Mouse (Mus musculus): ENCODE measurements around the gene Gpd2. TPM values are rescaled to one million over a fixed set of nuclear protein-coding genes. Genes with fewer than 3 reads are reported as not detected.
A peak's percentile ranks its signal among the peaks of the same experiment; 100 is the strongest.

Gpd2 gene
- total and polyA plus RNA-seq, 3 experiments: 15.7 to 20.4 (median 16.7) TPM

DNA sequence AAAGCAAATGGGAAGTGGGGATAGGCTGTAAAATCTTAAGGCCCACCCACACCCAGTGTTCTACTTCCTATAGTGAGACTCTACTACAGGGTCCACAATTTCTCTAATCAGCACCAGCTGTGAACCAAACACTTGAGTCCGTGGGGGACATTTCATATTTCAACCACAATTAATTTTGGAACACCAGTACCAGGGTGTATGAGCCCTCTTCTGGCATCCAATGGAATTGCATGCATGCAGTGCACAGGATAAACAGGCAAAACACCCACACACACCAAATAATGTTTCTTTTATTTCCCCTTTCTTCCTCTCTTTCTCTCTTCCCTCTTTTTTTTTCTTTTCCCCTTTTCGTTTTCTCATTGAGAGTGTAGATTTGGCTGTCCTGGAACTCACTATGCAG lies 78.6 kb downstream of the Gpd2 start:
- peak; percentile 42 for DNase-seq (ENCODE audit: extremely low read depth)
- peaks cover 0 to 6% of the 10 kb centered on the region in 2 experiments for H3K36me3 ChIP-seq (replicated peaks in 1 of 2; ENCODE audit: control insufficient read depth in 1 of 2, insufficient read depth in 1 of 2, low read length in 1 of 2)
- H3K9me3 ChIP-seq (replicated peaks; ENCODE audit: low read length): no peaks in the 10 kb centered on the region

DNA sequence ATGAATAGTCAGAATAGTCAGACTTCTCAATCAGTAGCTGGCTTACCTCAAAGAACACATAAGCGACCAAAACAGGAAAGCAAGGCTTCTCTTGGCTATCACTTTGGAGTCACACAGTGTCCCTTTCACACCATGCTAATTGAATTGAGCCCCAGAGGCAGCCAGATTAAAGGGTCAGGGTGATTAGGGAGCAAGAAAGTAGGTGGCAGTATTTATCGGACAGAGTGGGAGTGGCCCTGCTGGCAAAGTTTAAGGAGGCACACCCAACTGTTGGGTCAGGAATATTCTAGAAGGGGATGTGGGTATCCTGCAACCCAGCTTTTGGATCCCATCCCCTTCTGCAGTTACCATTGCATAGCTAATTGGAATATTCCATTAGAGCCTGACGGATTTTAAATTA lies 80.9 kb downstream of the Gpd2 start:
- TF ChIP-seq ZMIZ1 (IDR thresholded peaks at IDR 0.05; ENCODE audit: low read depth, low read length) (no peak), NRF1 (IDR thresholded peaks at IDR 0.05; ENCODE audit: low read depth, low read length) (no peak), SIN3A (IDR thresholded peaks at IDR 0.05; ENCODE audit: low read length) (no peak), MYC (IDR thresholded peaks at IDR 0.05; ENCODE audit: low read depth, low read length) (no peak), ZC3H11A (IDR thresholded peaks at IDR 0.05; ENCODE audit: low read depth, low read length) (no peak), RAD21 (IDR thresholded peaks at IDR 0.05; ENCODE audit: low read depth, low read length) (no peak), TCF12 (IDR thresholded peaks at IDR 0.05; ENCODE audit: low read depth, low read length) (no peak)
- dilution Hi-C loops (cut with MboI; ENCODE audit: extremely low pct_ligation_motif_present, extremely low pct_unique_long_range_greater_than_20kb, low sequenced_read_pairs): no loop called here
- DNase-seq (ENCODE audit: extremely low read depth): no peak
- in situ Hi-C loops (cut with MboI; ENCODE audit: low pct_ligation_motif_present, low pct_unique_long_range_greater_than_20kb, low sequenced_read_pairs): no loop called here
- no peaks in the 10 kb centered on the region for H3K27me3 ChIP-seq (replicated peaks)
- no peaks in the 10 kb centered on the region for H3K79me2 ChIP-seq (replicated peaks; ENCODE audit: control insufficient read depth, extremely low read depth, insufficient read depth, poor library complexity, severe bottlenecking)
- H3K4me1 ChIP-seq (ENCODE audit: control insufficient read depth in 1 of 2, insufficient read depth in 2 of 2): no peaks in the 10 kb centered on the region
- H3K27ac ChIP-seq (ENCODE audit: insufficient read depth, low read depth): no peak overlapping the region
- peaks cover 0 to 3% of the 10 kb centered on the region in 2 experiments for H3K36me3 ChIP-seq (replicated peaks in 1 of 2; ENCODE audit: control insufficient read depth in 1 of 2, insufficient read depth in 1 of 2, low read length in 1 of 2)
- H3K9me3 ChIP-seq (replicated peaks; ENCODE audit: low read length): no peaks in the 10 kb centered on the region
- no peak overlapping the region for H3K9ac ChIP-seq (ENCODE audit: insufficient read depth, low read depth)
- no peak overlapping the region for H3K4me2 ChIP-seq (ENCODE audit: insufficient read depth, low read depth, poor library complexity, severe bottlenecking)
- no peak overlapping the region for H3K4me3 ChIP-seq (replicated peaks in 1 of 3; ENCODE audit: low read depth in 2 of 3, low read length in 2 of 3, poor library complexity in 1 of 3)

More for the DNA sequence above, 78.6 kb downstream of the Gpd2 start:
- dilution Hi-C loops (cut with MboI; ENCODE audit: extremely low pct_ligation_motif_present, extremely low pct_unique_long_range_greater_than_20kb, low sequenced_read_pairs) (no loop called here), in situ Hi-C loops (cut with MboI; ENCODE audit: low pct_ligation_motif_present, low pct_unique_long_range_greater_than_20kb, low sequenced_read_pairs) (no loop called here)
- Histone ChIP-seq H3K79me2 (replicated peaks; ENCODE audit: control insufficient read depth, extremely low read depth, insufficient read depth, poor library complexity, severe bottlenecking) (no peaks in the 10 kb centered on the region), H3K4me3 (replicated peaks in 1 of 3; ENCODE audit: low read depth in 2 of 3, low read length in 2 of 3, poor library complexity in 1 of 3) (no peak overlapping the region), H3K4me2 (ENCODE audit: insufficient read depth, low read depth, poor library complexity, severe bottlenecking) (no peak overlapping the region), H3K4me1 (ENCODE audit: control insufficient read depth in 1 of 2, insufficient read depth in 2 of 2) (no peaks in the 10 kb centered on the region), H3K9ac (ENCODE audit: insufficient read depth, low read depth) (no peak overlapping the region), H3K27ac (ENCODE audit: insufficient read depth, low read depth) (no peak overlapping the region), H3K27me3 (replicated peaks) (no peaks in the 10 kb centered on the region)
- no peak for TF ChIP-seq CHD1 (IDR thresholded peaks at IDR 0.05; ENCODE audit: low read depth, low read length)
- no peak for TF ChIP-seq ZKSCAN1 (IDR thresholded peaks at IDR 0.05; ENCODE audit: borderline replicate concordance, low read depth, low read length)
- peak; percentile 71 for TF ChIP-seq RAD21 (IDR thresholded peaks at IDR 0.05; ENCODE audit: low read depth, low read length)
- no peak for TF ChIP-seq MXI1 (IDR thresholded peaks at IDR 0.05; ENCODE audit: low read depth, low read length)
- TF ChIP-seq ZC3H11A (IDR thresholded peaks at IDR 0.05; ENCODE audit: low read depth, low read length): peak; percentile 40; the same call in 1 of the 2 replicates
- TF ChIP-seq RCOR1 (conservative IDR thresholded peaks at IDR 0.05; ENCODE audit: low read depth, low read length): no peak
- TF ChIP-seq MEF2A (IDR thresholded peaks at IDR 0.05; ENCODE audit: borderline replicate concordance, low read depth, low read length): no peak
- TF ChIP-seq BHLHE40 (IDR thresholded peaks at IDR 0.05; ENCODE audit: low read depth, low read length): no peak
- TF ChIP-seq MAZ (IDR thresholded peaks at IDR 0.05; ENCODE audit: low read depth, low read length): no peak
- no peak for TF ChIP-seq USF1 (IDR thresholded peaks at IDR 0.05; ENCODE audit: low read depth, low read length)
- no peak for TF ChIP-seq SIN3A (IDR thresholded peaks at IDR 0.05; ENCODE audit: low read length)
- no peak for TF ChIP-seq USF2 (conservative IDR thresholded peaks at IDR 0.05; ENCODE audit: low read depth, low read length)
- TF ChIP-seq MYC (IDR thresholded peaks at IDR 0.05; ENCODE audit: low read depth, low read length): no peak
- no peak for TF ChIP-seq MAFK (IDR thresholded peaks at IDR 0.05; ENCODE audit: insufficient replicate concordance, low read length)
- peak; percentile 86 for TF ChIP-seq SMC3 (IDR thresholded peaks at IDR 0.05; ENCODE audit: low read depth, low read length)
- no peak for TF ChIP-seq HCFC1 (IDR thresholded peaks at IDR 0.05; ENCODE audit: low read depth, low read length)
- TF ChIP-seq CTCF (conservative IDR thresholded peaks at IDR 0.05 in 1 of 2, IDR thresholded peaks at IDR 0.05 in 1 of 2; ENCODE audit: low read depth in 2 of 2, low read length in 2 of 2): peak; percentile 72 to 88
